Mouse (Mus musculus): Measurements from ENCODE around the gene Dpf1. TPM values are rescaled to one million over a fixed set of nuclear protein-coding genes. Genes with fewer than 3 reads are reported as not detected.
A peak's percentile ranks its signal among the peaks of the same experiment; 100 is the strongest.

The Dpf1 gene
- polyA plus RNA-seq, 1 experiment, result 0.47 TPM

GRCm38 (mm10) chr7:29335841-29336671, 32.3 kb downstream of the Dpf1 start:
- Histone ChIP-seq H3K4me1 (ENCODE audit: control insufficient read depth, insufficient read depth, insufficient read length, low read length) (peaks cover 11% of the 10 kb centered on the region), H3K27ac (ENCODE audit: insufficient read depth, low read depth, low read length) (no peak overlapping the region), H3K27me3 (ENCODE audit: control insufficient read depth, insufficient read depth, low read length) (no peaks in the 10 kb centered on the region), H3K36me3 (ENCODE audit: control insufficient read depth, insufficient read depth, low read length) (peaks cover 43% of the 10 kb centered on the region), H3K4me3 (ENCODE audit: low read depth, low read length) (no peak overlapping the region)
- TF ChIP-seq POLR2A (IDR thresholded peaks at IDR 0.05; ENCODE audit: low read depth, low read length) (no peak), CTCF (IDR thresholded peaks at IDR 0.05; ENCODE audit: extremely low read depth, insufficient read length, insufficient replicate concordance, low read depth, low read length) (no peak)
- 87% methylated on average over 6 of the region's 6 CpGs for WGBS

- Histone ChIP-seq H3K4me1 (ENCODE audit: control insufficient read depth, insufficient read depth, insufficient read length, low read length) (peaks cover 11% of the 10 kb centered on the region), H3K27ac (ENCODE audit: insufficient read depth, low read depth, low read length) (no peak overlapping the region), H3K4me3 (ENCODE audit: low read depth, low read length) (no peak overlapping the region), H3K27me3 (ENCODE audit: control insufficient read depth, insufficient read depth, low read length) (no peaks in the 10 kb centered on the region), H3K36me3 (ENCODE audit: control insufficient read depth, insufficient read depth, low read length) (peaks cover 35% of the 10 kb centered on the region)
- TF ChIP-seq POLR2A (IDR thresholded peaks at IDR 0.05; ENCODE audit: low read depth, low read length), result no peak
- no peak for TF ChIP-seq CTCF (IDR thresholded peaks at IDR 0.05; ENCODE audit: extremely low read depth, insufficient read length, insufficient replicate concordance, low read depth, low read length)
- 89% methylated on average over 9 of the region's 9 CpGs for WGBS
Observed at GRCm38 (mm10) chr7:29336795-29337319, 33.1 kb downstream of the Dpf1 start.

GRCm38 (mm10) chr7:29337766-29338165, 34.0 kb downstream of the Dpf1 start:
- 93% methylated on average over 2 of the region's 2 CpGs for WGBS
- no peak for TF ChIP-seq CTCF (IDR thresholded peaks at IDR 0.05; ENCODE audit: extremely low read depth, insufficient read length, insufficient replicate concordance, low read depth, low read length)
- TF ChIP-seq POLR2A (IDR thresholded peaks at IDR 0.05; ENCODE audit: low read depth, low read length), result no peak
- no peaks in the 10 kb centered on the region for H3K27me3 ChIP-seq (ENCODE audit: control insufficient read depth, insufficient read depth, low read length)
- H3K27ac ChIP-seq (ENCODE audit: insufficient read depth, low read depth, low read length), result 0 out of 2 replicates have a peak overlapping the region, but pooled peaks have one; percentile 43
- H3K4me3 ChIP-seq (ENCODE audit: low read depth, low read length), result no peak overlapping the region
- peaks cover 11% of the 10 kb centered on the region for H3K4me1 ChIP-seq (ENCODE audit: control insufficient read depth, insufficient read depth, insufficient read length, low read length)
- peaks cover 30% of the 10 kb centered on the region for H3K36me3 ChIP-seq (ENCODE audit: control insufficient read depth, insufficient read depth, low read length)

- H3K4me1 ChIP-seq (ENCODE audit: control insufficient read depth, insufficient read depth, insufficient read length, low read length), result peaks cover 11% of the 10 kb centered on the region
- no peak overlapping the region for H3K4me3 ChIP-seq (ENCODE audit: low read depth, low read length)
- peaks cover 28% of the 10 kb centered on the region for H3K36me3 ChIP-seq (ENCODE audit: control insufficient read depth, insufficient read depth, low read length)
- TF ChIP-seq POLR2A (IDR thresholded peaks at IDR 0.05; ENCODE audit: low read depth, low read length) (no peak), CTCF (IDR thresholded peaks at IDR 0.05; ENCODE audit: extremely low read depth, insufficient read length, insufficient replicate concordance, low read depth, low read length) (no peak)
- H3K27ac ChIP-seq (ENCODE audit: insufficient read depth, low read depth, low read length), result peak overlapping the region; percentile 65
- WGBS, result 44% methylated on average over 9 of the region's 9 CpGs
- H3K27me3 ChIP-seq (ENCODE audit: control insufficient read depth, insufficient read depth, low read length), result no peaks in the 10 kb centered on the region
Observed at GRCm38 (mm10) chr7:29338351-29338919, 34.7 kb downstream of the Dpf1 start.

- Histone ChIP-seq H3K27me3 (ENCODE audit: control insufficient read depth, insufficient read depth, low read length) (no peaks in the 10 kb centered on the region), H3K4me3 (ENCODE audit: low read depth, low read length) (no peak overlapping the region), H3K36me3 (ENCODE audit: control insufficient read depth, insufficient read depth, low read length) (peaks cover 29% of the 10 kb centered on the region), H3K4me1 (ENCODE audit: control insufficient read depth, insufficient read depth, insufficient read length, low read length) (peaks cover 11% of the 10 kb centered on the region), H3K27ac (ENCODE audit: insufficient read depth, low read depth, low read length) (peak overlapping the region; percentile 65)
- TF ChIP-seq CTCF (IDR thresholded peaks at IDR 0.05; ENCODE audit: extremely low read depth, insufficient read length, insufficient replicate concordance, low read depth, low read length) (no peak), POLR2A (IDR thresholded peaks at IDR 0.05; ENCODE audit: low read depth, low read length) (no peak)
- WGBS, result 33% methylated on average over 14 of the region's 14 CpGs
Observed at GRCm38 (mm10) chr7:29338984-29339679, 35.4 kb downstream of the Dpf1 start.

- Histone ChIP-seq H3K27ac (ENCODE audit: insufficient read depth, low read depth, low read length) (no peak overlapping the region), H3K4me1 (ENCODE audit: control insufficient read depth, insufficient read depth, insufficient read length, low read length) (peaks cover 11% of the 10 kb centered on the region), H3K27me3 (ENCODE audit: control insufficient read depth, insufficient read depth, low read length) (no peaks in the 10 kb centered on the region), H3K4me3 (ENCODE audit: low read depth, low read length) (no peak overlapping the region), H3K36me3 (ENCODE audit: control insufficient read depth, insufficient read depth, low read length) (peaks cover 27% of the 10 kb centered on the region)
- TF ChIP-seq POLR2A (IDR thresholded peaks at IDR 0.05; ENCODE audit: low read depth, low read length) (no peak), CTCF (IDR thresholded peaks at IDR 0.05; ENCODE audit: extremely low read depth, insufficient read length, insufficient replicate concordance, low read depth, low read length) (no peak)
- WGBS, result 91% methylated on average over 9 of the region's 9 CpGs
Observed at GRCm38 (mm10) chr7:29340247-29340646, 36.5 kb downstream of the Dpf1 start.
